In genomic region chr5:129064186-129064585, GRCm38 (mm10) we compare ENCODE assay signal across 17 mouse cellular contexts. TPM values are rescaled to one million over a fixed set of nuclear protein-coding genes. Genes with fewer than 3 reads are reported as not detected.
"Had no signal": no experiment of that assay in that cellular context is flagged by ENCODE, and none has a peak within 500 bp of the region (broad histone marks: within the 10 kb centered on the region; RNA-seq: fewer than 3 reads in every experiment).

No protein-coding gene starts in this region.

- H3K4me3 ChIP-seq: liver, embryonic 13.5 days; neural tube, embryonic 12.5 days had no signal

- H3K9ac ChIP-seq: liver, embryonic 13.5 days; neural tube, embryonic 12.5 days; stomach, embryonic 15.5 days had no signal

- H3K36me3 ChIP-seq: liver, embryonic 13.5 days; neural tube, embryonic 12.5 days; neural tube, embryonic 15.5 days; stomach, embryonic 15.5 days had no signal

- H3K27ac ChIP-seq: liver, embryonic 13.5 days; macrophage; neural tube, embryonic 12.5 days; neural tube, embryonic 15.5 days; stomach, embryonic 15.5 days had no signal

- H3K9me3 ChIP-seq: liver, embryonic 13.5 days; neural tube, embryonic 12.5 days; neural tube, embryonic 15.5 days; stomach, embryonic 15.5 days had no signal

- H3K4me2 ChIP-seq: liver, embryonic 13.5 days had no signal

- H3K27me3 ChIP-seq: neural tube, embryonic 15.5 days had no signal

- DNase-seq: kidney, adult 18-20 months; kidney, adult 9 months; kidney, postnatal 10 days; kidney, postnatal 36 days; layer of hippocampus, postnatal 36 days; liver, embryonic 13.5 days; lung, adult 2 months; lung, postnatal 14 days; midbrain, embryonic 14.5 days; right cerebral cortex, adult 18-20 months; right cerebral cortex, postnatal 14 days; right cerebral cortex, postnatal 4 days had no signal

- H3K4me1 ChIP-seq: liver, embryonic 13.5 days had no signal

RNA-seq across cellular contexts. Expression of gene Adgrd1, which starts 32.4 kb away (rescaled TPM):
- polyA plus RNA-seq: limb, embryonic 11.5 days; macrophage had no signal
